Mouse (Mus musculus) small intestine, adult 2 months (tissue): ENCODE measurements at regions not wholly inside any gene's neighbourhood (a gene's known extent, or its start where the extent isn't known, plus 50 kb on each side); places are given as distances from the start of the nearest gene placed in this dataset.

Experiments used
- CTCF ChIP-seq: fragments of 200-500 bp; IDR thresholded peaks from 2 replicates; pipeline ENCODE4 v1.5.1; 2012; ENCODE audit warnings: low read depth, mild to moderate bottlenecking, control low read depth, inconsistent platforms, low read length, moderate library complexity, mixed read lengths; ENCODE audit not compliant: insufficient replicate concordance, insufficient read length; ENCODE audit errors: extremely low read depth
- POLR2A ChIP-seq: fragments of 200-500 bp; IDR thresholded peaks from 2 replicates; pipeline ENCODE4 v1.6.1; 2012; ENCODE audit warnings: low read depth, mild to moderate bottlenecking, control low read depth, inconsistent platforms, low read length, moderate library complexity

DNA sequence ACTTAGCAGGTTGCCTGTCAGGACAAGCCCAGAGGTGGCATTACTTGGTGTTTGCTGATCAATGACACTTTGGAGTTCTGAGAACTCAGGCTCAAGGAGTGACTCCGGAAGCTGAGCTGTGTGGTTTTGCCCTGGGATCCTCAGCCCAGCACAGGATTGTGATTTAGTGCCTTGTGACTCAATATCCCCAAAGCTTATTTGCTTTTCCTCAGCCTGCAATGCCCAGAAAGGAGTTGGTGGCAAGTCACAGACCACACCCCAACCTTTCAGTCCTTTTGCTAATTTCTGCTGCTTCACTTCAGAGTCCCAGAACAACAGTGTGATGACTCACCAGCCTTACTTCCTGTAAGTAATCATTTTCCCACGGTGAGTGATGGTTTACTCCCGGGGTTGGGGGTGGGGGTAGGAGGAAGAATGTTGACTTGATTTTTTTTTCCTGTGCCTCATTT lies 198.5 kb upstream of the Marcks start:
- TF ChIP-seq POLR2A (no peak), CTCF (no peak)
